Mouse (Mus musculus) T-helper 2 cell (primary cell): Measurements from ENCODE around the gene Cyb5r1.

Source experiments
- in situ Hi-C: fragments of 300-600 bp; cut with MboI, MseI; formaldehyde crosslinking; loops from one replicate; pipeline ENCODE4 v1.15.1; 2025; ENCODE audit warnings: high pct_unique_total_duplicates

The Cyb5r1 gene

GRCm38 (mm10) chr1:134458139-134458727 lies 52.9 kb downstream of the Cyb5r1 start:
- in situ Hi-C loops, result no loop called here

DNA sequence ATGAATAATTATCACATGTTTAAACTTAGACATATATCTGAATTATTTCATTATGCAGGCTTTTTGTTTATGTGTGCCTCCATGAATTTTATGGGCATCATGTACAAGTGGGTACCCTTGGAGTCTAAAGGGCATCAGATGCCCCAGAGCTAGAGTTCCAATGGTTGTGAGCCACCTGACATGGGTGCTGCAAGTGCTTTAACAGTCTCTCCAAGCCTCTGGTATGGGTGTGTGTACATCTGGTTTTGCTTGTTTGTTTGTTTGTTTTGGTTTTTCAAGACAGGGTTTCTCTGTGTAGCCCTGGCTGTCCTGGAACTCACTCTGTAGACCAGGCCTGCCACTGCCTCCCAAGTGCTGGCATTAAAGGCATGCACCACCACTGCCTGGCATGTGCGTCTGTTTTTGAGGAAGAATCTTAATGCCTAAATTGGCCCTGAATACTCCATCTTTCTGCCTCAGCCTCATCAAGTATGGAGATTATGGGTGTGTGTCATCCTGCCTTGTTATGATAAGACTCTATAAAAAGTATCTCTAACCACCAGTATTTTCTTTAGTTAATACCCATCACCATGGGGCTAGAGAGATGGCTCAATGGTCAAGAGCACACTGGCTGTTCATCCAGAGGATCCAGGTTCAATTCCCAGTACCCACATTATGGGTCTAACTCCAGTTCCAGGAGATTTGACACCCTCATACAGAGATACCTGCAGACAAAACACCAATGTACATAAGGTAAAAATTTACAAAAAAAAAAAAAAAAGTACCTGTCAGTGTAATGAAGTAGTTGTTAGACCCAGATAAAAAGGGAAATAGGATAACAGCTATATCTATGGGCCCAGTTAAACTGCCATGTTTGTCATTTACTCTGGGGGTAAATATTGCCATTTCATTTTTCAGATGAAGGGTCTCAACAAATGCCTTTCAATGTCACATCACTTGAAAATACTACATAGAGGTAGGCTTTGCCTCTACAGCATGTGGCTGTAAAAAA lies 55.2 kb downstream of the Cyb5r1 start:
- in situ Hi-C loops, result no loop called here
